Mouse (Mus musculus) forebrain, embryonic 12.5 days (tissue): ENCODE data around the gene Zfand2a. TPM values are rescaled to one million over a fixed set of nuclear protein-coding genes. Genes with fewer than 3 reads are reported as not detected.

Experiments used
- ATAC-seq: fragments of 200-750 bp; cut with Nextera tagmentation; 2 replicates; pipeline ENCODE4 v1.8.0; 2017; ENCODE audit warnings: moderate TSS enrichment; ENCODE audit not compliant: low FRiP score
- H3K27ac ChIP-seq: fragments of 300-500 bp; sonication (generic); 2 replicates; pipeline ENCODE4 v1.5.1; 2016; ENCODE audit warnings: mild to moderate bottlenecking
- H3K27me3 ChIP-seq: fragments of 300-500 bp; sonication (generic); 2 replicates; pipeline ENCODE4 v1.6.1; 2016; ENCODE audit warnings: mild to moderate bottlenecking
- H3K36me3 ChIP-seq: fragments of 300-500 bp; sonication (generic); replicated peaks from 2 replicates; pipeline ENCODE4 v1.6.1; 2016; ENCODE audit warnings: mild to moderate bottlenecking
- H3K4me1 ChIP-seq: fragments of 300-500 bp; sonication (generic); 2 replicates; pipeline ENCODE4 v1.6.1; 2016
- H3K4me2 ChIP-seq: fragments of 300-500 bp; sonication (generic); 2 replicates; pipeline ENCODE4 v1.6.1; 2016; ENCODE audit warnings: mild to moderate bottlenecking, moderate library complexity
- H3K4me3 ChIP-seq: fragments of 300-500 bp; sonication (generic); replicated peaks from 2 replicates; pipeline ENCODE4 v1.5.1; 2016; ENCODE audit warnings: mild to moderate bottlenecking
- H3K9ac ChIP-seq: fragments of 300-500 bp; sonication (generic); 2 replicates; pipeline ENCODE4 v1.6.1; 2016; ENCODE audit warnings: mild to moderate bottlenecking
- H3K9me3 ChIP-seq: fragments of 300-500 bp; sonication (generic); 2 replicates; pipeline ENCODE4 v1.6.1; 2016
- WGBS: fragments of 180-500 bp; shearing (Covaris S2); methylation state at CpG from one replicate; pipeline ENCODE4 v1.1.7; 2016; 5-methylcytosine and 5-hydroxymethylcytosine counted together
- polyA plus RNA-seq: library from polyadenylated mRNA; unstranded; fragments of >200 nt; fragmentation: Nextera tagmentation; extraction: Ambion mirVana; gene quantifications from 2 replicates; pipeline ENCODE4 v1.2.1, GENCODE M21; 2016

The Zfand2a gene
- polyA plus RNA-seq, 1 experiment from 2014 or later: 10.4 TPM

- Histone ChIP-seq H3K36me3 (no peaks in the 10 kb centered on the region), H3K27ac (no peak overlapping the region), H3K4me2 (no peak overlapping the region), H3K9ac (no peak overlapping the region), H3K9me3 (no peaks in the 10 kb centered on the region), H3K4me3 (no peak overlapping the region), H3K27me3 (peaks cover 28% of the 10 kb centered on the region), H3K4me1 (no peaks in the 10 kb centered on the region)
- WGBS: 71% methylated on average over 22 of the region's 22 CpGs
- no peak for ATAC-seq
Measured at GRCm38 (mm10) chr5:139495019-139495669, 10.8 kb upstream of the Zfand2a start.

DNA sequence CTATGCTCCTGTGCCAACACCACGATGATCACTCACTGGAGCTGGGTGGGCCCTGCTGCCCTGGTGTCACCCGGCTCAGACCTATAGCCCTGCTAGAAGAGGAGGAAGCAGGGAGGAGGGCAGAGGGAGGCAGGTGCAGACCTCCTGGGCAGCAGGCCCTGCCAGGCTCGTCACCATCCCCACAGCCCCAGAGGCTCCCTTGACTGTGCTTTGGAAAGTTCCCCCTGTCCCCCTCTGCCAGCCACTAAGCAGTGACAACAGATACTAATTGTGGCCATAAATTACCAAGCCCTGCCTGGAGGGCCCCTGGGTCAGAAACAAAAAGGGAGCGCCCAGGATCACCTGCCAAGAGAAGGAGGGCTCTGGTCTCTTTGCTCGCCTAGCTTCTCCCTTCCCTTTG is 9.3 kb upstream of the Zfand2a start:
- H3K4me1 ChIP-seq: no peaks in the 10 kb centered on the region
- H3K27me3 ChIP-seq: peaks cover 22% of the 10 kb centered on the region; the same call in 1 of the 2 replicates
- no peak overlapping the region for H3K4me2 ChIP-seq
- no peak overlapping the region for H3K4me3 ChIP-seq
- no peak overlapping the region for H3K9ac ChIP-seq
- 68% methylated on average over 5 of the region's 5 CpGs for WGBS
- no peaks in the 10 kb centered on the region for H3K9me3 ChIP-seq
- no peaks in the 10 kb centered on the region for H3K36me3 ChIP-seq
- ATAC-seq: no peak
- no peak overlapping the region for H3K27ac ChIP-seq

GRCm38 (mm10) chr5:139491348-139491747 is 7.0 kb upstream of the Zfand2a start:
- H3K4me2 ChIP-seq: no peak overlapping the region
- H3K9ac ChIP-seq: no peak overlapping the region
- H3K27ac ChIP-seq: no peak overlapping the region
- peaks cover 4% of the 10 kb centered on the region for H3K9me3 ChIP-seq
- H3K27me3 ChIP-seq: 0 out of 2 replicates have a peak, but pooled peaks cover 9% of the 10 kb centered on the region
- no peak overlapping the region for H3K4me3 ChIP-seq
- ATAC-seq: no peak
- H3K4me1 ChIP-seq: no peaks in the 10 kb centered on the region
- 60% methylated on average over 8 of the region's 8 CpGs for WGBS
- H3K36me3 ChIP-seq: no peaks in the 10 kb centered on the region

- H3K9me3 ChIP-seq: peaks cover 9% of the 10 kb centered on the region
- 0 out of 2 replicates have a peak, but pooled peaks cover 9% of the 10 kb centered on the region for H3K27me3 ChIP-seq
- ATAC-seq: no peak
- H3K27ac ChIP-seq: no peak overlapping the region
- H3K4me1 ChIP-seq: no peaks in the 10 kb centered on the region
- H3K4me3 ChIP-seq: no peak overlapping the region
- 88% methylated on average over 11 of the region's 11 CpGs for WGBS
- H3K9ac ChIP-seq: no peak overlapping the region
- no peaks in the 10 kb centered on the region for H3K36me3 ChIP-seq
- H3K4me2 ChIP-seq: no peak overlapping the region
Measured at GRCm38 (mm10) chr5:139490131-139490530, 5.8 kb upstream of the Zfand2a start.

GRCm38 (mm10) chr5:139483171-139483848 is 1.0 kb downstream of the Zfand2a start:
- WGBS: 61% methylated on average over 14 of the region's 14 CpGs
- ATAC-seq: no peak
- H3K27me3 ChIP-seq: no peaks in the 10 kb centered on the region
- H3K4me3 ChIP-seq: peak overlapping the region; percentile 87
- H3K27ac ChIP-seq: no peak overlapping the region
- H3K9me3 ChIP-seq: peaks cover 9% of the 10 kb centered on the region
- peaks cover 39% of the 10 kb centered on the region for H3K36me3 ChIP-seq
- peak overlapping the region; percentile 88 for H3K4me2 ChIP-seq
- H3K9ac ChIP-seq: peak overlapping the region; percentile 72
- peaks cover 16% of the 10 kb centered on the region for H3K4me1 ChIP-seq

- Histone ChIP-seq H3K4me1 (peaks cover 16% of the 10 kb centered on the region), H3K4me3 (no peak overlapping the region), H3K36me3 (peaks cover 64% of the 10 kb centered on the region), H3K27ac (no peak overlapping the region), H3K9me3 (no peaks in the 10 kb centered on the region), H3K9ac (no peak overlapping the region), H3K27me3 (no peaks in the 10 kb centered on the region), H3K4me2 (no peak overlapping the region)
- WGBS: 86% methylated on average over 9 of the region's 10 CpGs
- no peak for ATAC-seq
Measured at GRCm38 (mm10) chr5:139480406-139480805, 3.9 kb downstream of the Zfand2a start.

GRCm38 (mm10) chr5:139479088-139479487 is 5.3 kb downstream of the Zfand2a start:
- Histone ChIP-seq H3K9me3 (no peaks in the 10 kb centered on the region), H3K27me3 (no peaks in the 10 kb centered on the region), H3K27ac (no peak overlapping the region), H3K4me1 (peaks cover 13% of the 10 kb centered on the region), H3K4me3 (no peak overlapping the region), H3K36me3 (peaks cover 78% of the 10 kb centered on the region), H3K4me2 (no peak overlapping the region), H3K9ac (no peak overlapping the region)
- no peak for ATAC-seq
- 93% methylated on average over 8 of the region's 8 CpGs for WGBS

DNA sequence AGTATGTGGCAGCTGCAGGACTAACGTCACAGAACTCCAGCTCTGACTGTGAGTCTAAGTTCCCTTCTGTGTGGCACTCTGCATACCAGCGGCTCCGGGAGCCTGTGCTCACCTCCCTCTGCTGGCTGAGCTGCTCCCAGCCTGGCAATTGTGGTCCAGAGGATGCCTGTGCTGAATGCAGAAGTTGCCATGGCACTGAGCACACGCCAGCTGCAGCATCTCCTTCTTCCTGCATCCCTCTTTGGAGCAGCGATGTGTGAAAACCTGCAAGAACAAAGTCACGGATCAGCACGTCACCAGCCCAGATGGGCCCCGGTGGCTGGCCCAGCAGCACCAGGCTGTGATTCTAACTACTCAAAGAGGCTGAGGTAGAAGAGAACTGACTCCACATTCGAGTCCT is 9.6 kb downstream of the Zfand2a start:
- H3K9me3 ChIP-seq: no peaks in the 10 kb centered on the region
- ATAC-seq: no peak
- H3K27ac ChIP-seq: no peak overlapping the region
- H3K4me2 ChIP-seq: no peak overlapping the region
- H3K36me3 ChIP-seq: peaks cover 84% of the 10 kb centered on the region
- H3K4me3 ChIP-seq: no peak overlapping the region
- H3K9ac ChIP-seq: no peak overlapping the region
- no peaks in the 10 kb centered on the region for H3K27me3 ChIP-seq
- WGBS: 80% methylated on average over 9 of the region's 9 CpGs
- H3K4me1 ChIP-seq: no peaks in the 10 kb centered on the region

DNA sequence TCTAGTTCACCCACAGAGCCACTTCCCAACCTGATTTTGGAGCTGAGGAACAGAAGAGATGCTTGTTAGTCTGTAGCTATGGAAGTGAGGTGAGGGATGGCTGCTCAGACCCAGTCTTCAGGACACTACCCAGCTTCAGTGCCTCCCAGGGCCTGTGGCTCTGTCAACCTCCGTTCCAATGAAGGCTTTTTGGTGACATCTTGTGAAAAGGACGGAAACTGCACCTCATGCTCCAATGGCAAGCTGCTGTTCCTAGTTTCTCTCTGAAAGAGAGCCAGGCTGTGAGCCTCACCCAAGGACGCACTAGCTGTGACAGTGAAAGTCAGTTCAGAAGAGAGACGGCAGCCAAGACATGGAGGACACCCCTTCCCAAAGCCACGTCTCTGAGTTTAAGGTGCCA is 16.4 kb downstream of the Zfand2a start:
- Histone ChIP-seq H3K27ac (no peak overlapping the region), H3K4me1 (no peaks in the 10 kb centered on the region), H3K9me3 (no peaks in the 10 kb centered on the region), H3K27me3 (peaks cover 6% of the 10 kb centered on the region; the same call in 1 of the 2 replicates), H3K36me3 (peaks cover 21% of the 10 kb centered on the region), H3K4me3 (no peak overlapping the region), H3K4me2 (no peak overlapping the region), H3K9ac (no peak overlapping the region)
- 52% methylated on average over 5 of the region's 5 CpGs for WGBS
- no peak for ATAC-seq

- H3K4me2 ChIP-seq: no peak overlapping the region
- peaks cover 6% of the 10 kb centered on the region; the same call in 1 of the 2 replicates for H3K27me3 ChIP-seq
- ATAC-seq: no peak
- no peaks in the 10 kb centered on the region for H3K9me3 ChIP-seq
- no peak overlapping the region for H3K27ac ChIP-seq
- H3K4me3 ChIP-seq: no peak overlapping the region
- 67% methylated on average over 4 of the region's 4 CpGs for WGBS
- no peak overlapping the region for H3K9ac ChIP-seq
- H3K36me3 ChIP-seq: peaks cover 9% of the 10 kb centered on the region
- no peaks in the 10 kb centered on the region for H3K4me1 ChIP-seq
Measured at GRCm38 (mm10) chr5:139466801-139467200, 17.5 kb downstream of the Zfand2a start.

- Histone ChIP-seq H3K27me3 (peaks cover 6% of the 10 kb centered on the region; the same call in 1 of the 2 replicates), H3K36me3 (peaks cover 5% of the 10 kb centered on the region), H3K9ac (no peak overlapping the region), H3K4me2 (no peak overlapping the region), H3K9me3 (no peaks in the 10 kb centered on the region), H3K4me3 (no peak overlapping the region), H3K27ac (no peak overlapping the region), H3K4me1 (no peaks in the 10 kb centered on the region)
- no peak for ATAC-seq
- WGBS: 76% methylated on average over 2 of the region's 2 CpGs
Measured at GRCm38 (mm10) chr5:139466373-139466772, 18.0 kb downstream of the Zfand2a start.

DNA sequence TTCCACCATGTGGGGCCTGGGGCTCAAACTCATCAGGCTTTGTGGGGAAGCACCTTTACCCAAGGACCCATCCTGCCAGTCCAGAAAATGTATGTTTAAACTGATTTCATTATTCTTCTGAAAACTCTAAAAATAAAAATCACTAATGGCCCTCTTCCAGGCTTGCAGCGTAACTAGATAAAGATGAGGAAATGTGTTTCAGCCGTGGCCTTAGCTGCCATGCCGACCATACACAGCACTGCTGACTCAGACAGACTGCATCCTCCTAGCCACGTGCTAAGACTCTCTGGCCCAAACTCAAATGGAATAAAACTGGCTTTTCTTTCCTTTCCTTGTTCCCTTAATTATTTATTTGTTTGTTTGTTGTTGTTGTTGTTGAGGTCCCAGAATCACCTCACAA is 19.5 kb downstream of the Zfand2a start:
- Histone ChIP-seq H3K4me3 (no peak overlapping the region), H3K9me3 (no peaks in the 10 kb centered on the region), H3K9ac (no peak overlapping the region), H3K4me2 (no peak overlapping the region), H3K4me1 (peaks cover 7% of the 10 kb centered on the region), H3K27me3 (peaks cover 8% of the 10 kb centered on the region; the same call in 1 of the 2 replicates), H3K27ac (no peak overlapping the region), H3K36me3 (no peaks in the 10 kb centered on the region)
- WGBS: 88% methylated on average over 4 of the region's 4 CpGs
- ATAC-seq: no peak
